Mouse (Mus musculus): ENCODE results near the gene Mapt.

DNA sequence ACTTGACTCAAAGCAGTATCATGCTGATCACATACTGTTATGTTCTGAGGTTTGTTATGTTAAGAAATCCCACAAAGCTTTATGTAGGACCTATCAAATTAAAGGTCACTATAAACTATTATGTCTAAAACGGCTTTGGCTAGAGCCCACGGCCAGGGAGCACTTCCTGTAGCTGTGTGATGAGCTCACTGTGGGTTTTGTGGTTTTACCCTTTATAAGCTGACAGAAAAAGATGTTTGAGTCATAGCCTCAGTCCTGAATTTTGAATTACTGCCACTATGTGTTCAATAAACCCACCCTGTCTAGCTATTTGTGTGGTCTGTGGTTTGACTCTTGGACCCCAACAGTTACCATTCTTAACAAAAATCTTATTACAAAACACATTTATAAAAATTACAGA, 130.6 kb downstream of the Mapt start:
- TF ChIP-seq CTCF (conservative IDR thresholded peaks at IDR 0.05; ENCODE audit: insufficient read depth, insufficient read length, low read depth, low read length) (no peak), POLR2A (IDR thresholded peaks at IDR 0.05; ENCODE audit: low read depth, low read length) (no peak)
